Mouse (Mus musculus) liver, embryonic 14.5 days (tissue): ENCODE measurements at regions not wholly inside any gene's neighbourhood (a gene's known extent, or its start where the extent isn't known, plus 50 kb on each side); places are given as distances from the start of the nearest gene placed in this dataset. TPM values are rescaled to one million over a fixed set of nuclear protein-coding genes. Genes with fewer than 3 reads are reported as not detected.

Experiments used
- ATAC-seq: fragments of 200-750 bp; cut with Nextera tagmentation; 2 replicates; pipeline ENCODE4 v1.8.0; 2017; ENCODE audit warnings: moderate number of reproducible peaks, mild to moderate bottlenecking, moderate library complexity; ENCODE audit not compliant: insufficient read depth
- DNase-seq, 3 experiments: peaks; one replicate each; pipeline ENCODE4 v3.0.0-alpha.2; 2012 to 2013; ENCODE audit warnings: low read depth in 3 of 3, low spot score in 3 of 3
- H3K27ac ChIP-seq: fragments of 300-500 bp; sonication (generic); 2 replicates; pipeline ENCODE4 v1.5.1; 2014; ENCODE audit warnings: moderate library complexity, mild to moderate bottlenecking, control low read depth, inconsistent platforms
- H3K27me3 ChIP-seq: fragments of 300-500 bp; sonication (generic); 2 replicates; pipeline ENCODE4 v1.6.1; 2014; ENCODE audit warnings: mild to moderate bottlenecking, low read length, moderate library complexity; ENCODE audit not compliant: control insufficient read depth, insufficient read depth
- H3K36me3 ChIP-seq: fragments of 300-500 bp; sonication (generic); replicated peaks from 2 replicates; pipeline ENCODE4 v1.6.1; 2014; ENCODE audit warnings: low read depth; ENCODE audit not compliant: control insufficient read depth, insufficient read depth
- H3K4me1 ChIP-seq, 2 experiments: fragments of 200-500 bp in 1 of 2; fragments of 300-500 bp in 1 of 2; sonication (generic) in 1 of 2; replicated peaks; 2 replicates each; pipeline ENCODE4 v1.6.1; 2012 to 2014; ENCODE audit warnings: antibody characterized with exemption in 1 of 2, inconsistent platforms in 1 of 2, low read length in 1 of 2; ENCODE audit not compliant: control insufficient read depth in 2 of 2, insufficient read depth in 2 of 2
- H3K4me2 ChIP-seq: fragments of 300-500 bp; sonication (generic); 2 replicates; pipeline ENCODE4 v1.6.1; 2014; ENCODE audit warnings: low read depth, mild to moderate bottlenecking, control low read depth, moderate library complexity
- H3K4me3 ChIP-seq, 2 experiments: fragments of 200-500 bp in 1 of 2; fragments of 300-500 bp in 1 of 2; sonication (generic) in 1 of 2; 2 replicates each; pipeline ENCODE4 v1.5.1; 2012 to 2014; ENCODE audit warnings: low read depth in 2 of 2, low read length in 2 of 2, mild to moderate bottlenecking in 2 of 2, control low read depth in 1 of 2, inconsistent platforms in 1 of 2, moderate library complexity in 1 of 2; ENCODE audit not compliant: insufficient read depth in 1 of 2
- H3K9ac ChIP-seq: fragments of 300-500 bp; sonication (generic); replicated peaks from 2 replicates; pipeline ENCODE4 v1.6.1; 2014; ENCODE audit warnings: mild to moderate bottlenecking, control low read depth, moderate library complexity
- H3K9me3 ChIP-seq: fragments of 300-500 bp; sonication (generic); 2 replicates; pipeline ENCODE4 v1.6.1; 2016; ENCODE audit warnings: low read length, mixed read lengths; ENCODE audit not compliant: control insufficient read depth
- CTCF ChIP-seq: IDR thresholded peaks from 2 replicates; pipeline ENCODE4 v1.5.1; 2016; ENCODE audit warnings: antibody characterized with exemption, low read depth, control low read depth
- EP300 ChIP-seq: IDR thresholded peaks from 2 replicates; pipeline ENCODE4 v1.6.1; 2016; ENCODE audit warnings: antibody characterized with exemption, low read depth
- WGBS: fragments of 180-500 bp; shearing (Covaris S2); extraction: QIAGEN DNeasy Blood & Tissue Kit; methylation state at CpG from one replicate; pipeline ENCODE4 v1.1.7; 2014; ENCODE audit not compliant: insufficient replicate concordance; 5-methylcytosine and 5-hydroxymethylcytosine counted together
- microRNA-seq: library from miRNA; unstranded; fragments of <30 nt; microRNA quantifications from one replicate; pipeline ENCODE4, GENCODE M21; 2016

- no peak for TF ChIP-seq CTCF
- TF ChIP-seq EP300, result no peak
- ATAC-seq, result no peak
- H3K27ac ChIP-seq, result no peak overlapping the region
- H3K4me3 ChIP-seq, result no peak overlapping the region
- no peaks in the 10 kb centered on the region for H3K36me3 ChIP-seq
- DNase-seq, result no peak
- no peaks in the 10 kb centered on the region for H3K4me1 ChIP-seq
- 69% methylated on average over 6 of the region's 6 CpGs for WGBS
- no peak overlapping the region for H3K4me2 ChIP-seq
- H3K9me3 ChIP-seq, result no peaks in the 10 kb centered on the region
- no peaks in the 10 kb centered on the region for H3K27me3 ChIP-seq
- no peak overlapping the region for H3K9ac ChIP-seq
Observed at GRCm38 (mm10) chr2:159760806-159761205, 573.2 kb downstream of the Gm826 start.

- no peak overlapping the region for H3K4me3 ChIP-seq
- WGBS, result 39% methylated on average over 6 of the region's 6 CpGs
- H3K9ac ChIP-seq, result no peak overlapping the region
- H3K4me1 ChIP-seq, result no peaks in the 10 kb centered on the region
- DNase-seq, result no peak
- TF ChIP-seq EP300 (no peak), CTCF (no peak)
- H3K9me3 ChIP-seq, result no peaks in the 10 kb centered on the region
- no peaks in the 10 kb centered on the region for H3K27me3 ChIP-seq
- no peaks in the 10 kb centered on the region for H3K36me3 ChIP-seq
- no peak overlapping the region for H3K27ac ChIP-seq
- no peak for ATAC-seq
- no peak overlapping the region for H3K4me2 ChIP-seq
Observed at GRCm38 (mm10) chr2:159763115-159763514, 570.8 kb downstream of the Gm826 start.

Small RNA genes in the stretch of these regions (microRNA-seq; reads per million reads assigned to microRNA genes)
- not detected for gene Gm44319
